8 mouse cellular contexts compared by ENCODE assay signal in genomic region chr3:96707903-96708683, GRCm38 (mm10). TPM values are rescaled to one million over a fixed set of nuclear protein-coding genes. Genes with fewer than 3 reads are reported as not detected.
A peak's percentile ranks its signal among the peaks of the same experiment; 100 is the strongest.
DNase-seq lines count a peak whose midpoint lies in the region; ATAC-seq and TF ChIP-seq lines count a peak whose summit lies in the region.

TSS of gene Nudt17 (minus strand) at chr3:96708562.

- WGBS in embryonic facial prominence, embryonic 11.5 days = 7% methylated on average over 42 of the region's 42 CpGs
- 6% methylated on average over 42 of the region's 42 CpGs for WGBS in limb, embryonic 12.5 days
- 5% methylated on average over 42 of the region's 42 CpGs for WGBS in midbrain, embryonic 14.5 days
- 4% methylated on average over 42 of the region's 42 CpGs for WGBS in small intestine, adult 2 months

- no peak within 1 kb of the TSS for H3K27ac ChIP-seq in embryonic facial prominence, embryonic 11.5 days (replicated peaks; ENCODE audit: low read depth, low read length)
- H3K27ac ChIP-seq in limb, embryonic 12.5 days = no peak within 1 kb of the TSS
- no peak within 1 kb of the TSS for H3K27ac ChIP-seq in midbrain, embryonic 14.5 days (replicated peaks; ENCODE audit: low read depth, low read length)
- H3K27ac ChIP-seq in small intestine, adult 2 months (ENCODE audit: insufficient read depth, low read depth, low read length) = no peak within 1 kb of the TSS

- peak within 1 kb of the TSS; percentile 93 for H3K4me2 ChIP-seq in embryonic facial prominence, embryonic 11.5 days (ENCODE audit: low read depth, low read length)
- H3K4me2 ChIP-seq in limb, embryonic 12.5 days = peak within 1 kb of the TSS; percentile 89
- peak within 1 kb of the TSS; percentile 92 for H3K4me2 ChIP-seq in midbrain, embryonic 14.5 days (ENCODE audit: low read length)

- H3K4me3 ChIP-seq in embryonic facial prominence, embryonic 11.5 days (ENCODE audit: low read depth, low read length) = peak within 1 kb of the TSS; percentile 41
- peak within 1 kb of the TSS; percentile 50 for H3K4me3 ChIP-seq in limb, embryonic 12.5 days (replicated peaks)
- peak within 1 kb of the TSS; percentile 42 for H3K4me3 ChIP-seq in midbrain, embryonic 14.5 days (replicated peaks; ENCODE audit: low read depth, low read length)
- peak within 1 kb of the TSS; percentile 75 for H3K4me3 ChIP-seq in small intestine, adult 2 months (ENCODE audit: low read depth, low read length)

- DNase-seq in 3134 (ENCODE audit: extremely low read depth, insufficient read length, low spot score) = peak; percentile 84
- peak; percentile 90 for DNase-seq in adrenal gland, postnatal 14 days
- DNase-seq in embryonic facial prominence, embryonic 11.5 days (ENCODE audit: low spot score) = peak; percentile 86
- DNase-seq in heart, adult 18-20 months = peak; percentile 84 to 88
- peak; percentile 89 for DNase-seq in kidney, adult 18-20 months
- DNase-seq in midbrain, embryonic 14.5 days = peak; percentile 92

- peak within 1 kb of the TSS; percentile 73 for H3K9ac ChIP-seq in embryonic facial prominence, embryonic 11.5 days (replicated peaks; ENCODE audit: low read length)
- H3K9ac ChIP-seq in limb, embryonic 12.5 days (replicated peaks) = peak within 1 kb of the TSS; percentile 72
- peak within 1 kb of the TSS; percentile 64 for H3K9ac ChIP-seq in midbrain, embryonic 14.5 days (replicated peaks; ENCODE audit: low read length)

- peak; percentile 71 for ATAC-seq in embryonic facial prominence, embryonic 11.5 days (replicated peaks; ENCODE audit: insufficient number of reproducible peaks, low FRiP score, low TSS enrichment, low read depth)
- ATAC-seq in limb, embryonic 12.5 days (ENCODE audit: insufficient number of reproducible peaks, insufficient read depth, low FRiP score, low TSS enrichment, low read depth) = peak; percentile 83
- ATAC-seq in midbrain, embryonic 14.5 days (ENCODE audit: low FRiP score, low TSS enrichment) = peak; percentile 84

- H3K4me1 ChIP-seq in embryonic facial prominence, embryonic 11.5 days (ENCODE audit: control insufficient read depth, insufficient read depth, low read length) = 0 out of 2 replicates have a peak, but pooled peaks cover 2% of the 10 kb centered on the region
- H3K4me1 ChIP-seq in limb, embryonic 12.5 days (replicated peaks) = peaks cover 5% of the 10 kb centered on the region; the same call in 1 of the 2 replicates
- H3K4me1 ChIP-seq in midbrain, embryonic 14.5 days (ENCODE audit: control insufficient read depth, insufficient read depth, low read length) = 0 out of 2 replicates have a peak, but pooled peaks cover 4% of the 10 kb centered on the region
- H3K4me1 ChIP-seq in small intestine, adult 2 months (ENCODE audit: control insufficient read depth, insufficient read depth, insufficient read length, low read length) = peaks cover 7% of the 10 kb centered on the region

- no peaks in the 10 kb centered on the region for H3K9me3 ChIP-seq in embryonic facial prominence, embryonic 11.5 days (replicated peaks; ENCODE audit: control insufficient read depth, low read length)
- H3K9me3 ChIP-seq in limb, embryonic 12.5 days = no peaks in the 10 kb centered on the region
- no peaks in the 10 kb centered on the region for H3K9me3 ChIP-seq in midbrain, embryonic 14.5 days (ENCODE audit: control insufficient read depth, low read length)

- TF ChIP-seq POLR2A in small intestine, adult 2 months (IDR thresholded peaks at IDR 0.05; ENCODE audit: low read depth, low read length) = no peak

- peak; percentile 87 for TF ChIP-seq CTCF in small intestine, adult 2 months (IDR thresholded peaks at IDR 0.05; ENCODE audit: extremely low read depth, insufficient read length, insufficient replicate concordance, low read depth, low read length)

- peaks cover 2% of the 10 kb centered on the region for H3K36me3 ChIP-seq in embryonic facial prominence, embryonic 11.5 days (replicated peaks; ENCODE audit: control insufficient read depth, insufficient read depth, low read depth, low read length)
- peaks cover 65% of the 10 kb centered on the region for H3K36me3 ChIP-seq in limb, embryonic 12.5 days
- H3K36me3 ChIP-seq in midbrain, embryonic 14.5 days (ENCODE audit: control insufficient read depth, insufficient read depth, low read length) = peaks cover 49% of the 10 kb centered on the region
- H3K36me3 ChIP-seq in small intestine, adult 2 months (ENCODE audit: control insufficient read depth, insufficient read depth, low read length) = peaks cover 48% of the 10 kb centered on the region

- H3K27me3 ChIP-seq in embryonic facial prominence, embryonic 11.5 days (ENCODE audit: control insufficient read depth, insufficient read depth, low read length) = no peaks in the 10 kb centered on the region; the same call in 1 of the 2 replicates
- peaks cover 13% of the 10 kb centered on the region for H3K27me3 ChIP-seq in limb, embryonic 12.5 days
- H3K27me3 ChIP-seq in midbrain, embryonic 14.5 days (ENCODE audit: control insufficient read depth, insufficient read depth, low read length) = peaks cover 5% of the 10 kb centered on the region; the same call in 1 of the 2 replicates
- H3K27me3 ChIP-seq in small intestine, adult 2 months (ENCODE audit: control insufficient read depth, insufficient read depth, low read length) = no peaks in the 10 kb centered on the region; the same call in 1 of the 2 replicates

RNA-seq across cellular contexts. Expression of gene Nudt17, which starts in this region (rescaled TPM):
- 3.6 and 4.1 TPM in 2 replicates for total RNA-seq in adrenal gland, postnatal 14 days (2021)
- 12.0 and 13.5 TPM in 2 replicates for polyA plus RNA-seq in embryonic facial prominence, embryonic 11.5 days (2014; fragmentation: Nextera tagmentation; extraction: Ambion mirVana)
- 1 to 10 TPM; 2.7 to 5.3 TPM for total RNA-seq in heart, adult 18-20 months (2021)
- polyA plus RNA-seq in limb, embryonic 12.5 days (2016; fragmentation: Nextera tagmentation; extraction: Ambion mirVana) = 13.5 and 13.7 TPM in 2 replicates
- polyA plus RNA-seq in midbrain, embryonic 14.5 days (2014; fragmentation: Nextera tagmentation; extraction: Ambion mirVana) = 14.1 and 14.3 TPM in 2 replicates
- 0.70 and 1.2 TPM in 2 replicates for polyA plus RNA-seq in small intestine, adult 2 months (2012; rRNA removed)
